10 mouse cellular contexts compared by ENCODE assay signal in the genomic region with DNA sequence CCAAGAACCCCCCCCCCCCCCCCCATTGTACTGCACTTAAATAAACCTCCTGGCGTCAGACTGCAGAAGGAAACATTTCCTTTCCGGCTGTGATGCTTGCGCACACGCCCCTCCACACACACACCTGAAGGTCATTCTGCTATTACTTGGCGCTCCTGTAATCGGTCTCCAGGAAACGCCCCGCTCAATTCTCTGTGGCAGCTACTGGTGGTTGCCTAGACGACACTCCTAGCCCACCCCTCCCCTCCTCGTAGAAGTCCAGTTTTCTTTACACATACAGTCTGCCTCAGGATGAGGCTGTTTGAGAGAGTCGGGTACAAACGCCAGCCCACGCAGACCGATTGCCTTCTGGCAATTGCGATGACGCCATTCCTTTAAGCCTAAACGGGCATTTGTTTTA. TPM values are rescaled to one million over a fixed set of nuclear protein-coding genes. Genes with fewer than 3 reads are reported as not detected.
A peak's percentile ranks its signal among the peaks of the same experiment; 100 is the strongest.
DNase-seq lines count a peak whose midpoint lies in the region; ATAC-seq and TF ChIP-seq lines count a peak whose summit lies in the region.
"Had no signal": no experiment of that assay in that cellular context is flagged by ENCODE, and none has a peak within 500 bp of the region (broad histone marks: within the 10 kb centered on the region; RNA-seq: fewer than 3 reads in every experiment).

No protein-coding gene starts in this region.

- H3K4me1 ChIP-seq in hindbrain, embryonic 12.5 days, result peaks cover 3% of the 10 kb centered on the region; the same call in 1 of the 2 replicates
- H3K4me1 ChIP-seq in neural tube, embryonic 14.5 days (ENCODE audit: control insufficient read depth, insufficient read depth, low read length), result no peaks in the 10 kb centered on the region
- no peaks in the 10 kb centered on the region for H3K4me1 ChIP-seq in heart, adult 2 months (ENCODE audit: control insufficient read depth, insufficient read depth, low read length)
- H3K4me1 ChIP-seq in liver, embryonic 11.5 days (replicated peaks; ENCODE audit: control insufficient read depth, insufficient read depth, low read length), result no peaks in the 10 kb centered on the region

- no peak for DNase-seq in layer of hippocampus, adult 2 months (ENCODE audit: low spot score in 2 of 2)
- no peak for DNase-seq in layer of hippocampus, postnatal 10 days (ENCODE audit: low spot score in 2 of 2)
- DNase-seq in brain, adult 2 months (ENCODE audit: low read depth, low spot score), result peak; percentile 73
- DNase-seq in cerebellum, adult 18-20 months, result no peak
- DNase-seq in heart, adult 2 months, result no peak
- DNase-seq in liver, embryonic 11.5 days (ENCODE audit: low spot score), result no peak

- no peak overlapping the region for H3K9ac ChIP-seq in hindbrain, embryonic 12.5 days
- H3K9ac ChIP-seq in neural tube, embryonic 14.5 days (replicated peaks; ENCODE audit: low read depth, low read length), result no peak overlapping the region
- H3K9ac ChIP-seq in heart, adult 2 months (ENCODE audit: low read depth, low read length), result no peak overlapping the region
- H3K9ac ChIP-seq in liver, embryonic 11.5 days (ENCODE audit: low read depth, low read length), result no peak overlapping the region

- TF ChIP-seq POLR2A in heart, adult 2 months (IDR thresholded peaks at IDR 0.05; ENCODE audit: insufficient read depth, low read depth, low read length), result no peak

- 44% methylated on average over 17 of the region's 17 CpGs for WGBS in hindbrain, embryonic 12.5 days
- WGBS in neural tube, embryonic 14.5 days, result 29% methylated on average over 17 of the region's 17 CpGs
- WGBS in heart, adult 2 months, result 35% methylated on average over 17 of the region's 17 CpGs
- WGBS in liver, embryonic 11.5 days, result 66% methylated on average over 17 of the region's 17 CpGs

- TF ChIP-seq EP300 in heart, adult 2 months (IDR thresholded peaks at IDR 0.05; ENCODE audit: insufficient read depth, low read depth, low read length), result no peak

- no peaks in the 10 kb centered on the region for H3K79me2 ChIP-seq in heart, adult 2 months (replicated peaks; ENCODE audit: control insufficient read depth, insufficient read depth, low read length)

- H3K27me3 ChIP-seq in hindbrain, embryonic 12.5 days, result peaks cover 9% of the 10 kb centered on the region; the same call in 1 of the 2 replicates
- H3K27me3 ChIP-seq in neural tube, embryonic 14.5 days (ENCODE audit: control insufficient read depth, insufficient read depth, low read length), result no peaks in the 10 kb centered on the region
- H3K27me3 ChIP-seq in heart, adult 2 months (ENCODE audit: control insufficient read depth, insufficient read depth, low read length), result no peaks in the 10 kb centered on the region
- H3K27me3 ChIP-seq in liver, embryonic 11.5 days (replicated peaks; ENCODE audit: control insufficient read depth, insufficient read depth, low read length), result no peaks in the 10 kb centered on the region
- H3K27me3 ChIP-seq: CH12.LX had no signal

- H3K4me3 ChIP-seq in layer of hippocampus, adult 2 months, result peak overlapping the region; percentile 8; the same call in 1 of the 2 replicates
- H3K4me3 ChIP-seq in hindbrain, embryonic 12.5 days, result no peak overlapping the region
- H3K4me3 ChIP-seq in neural tube, embryonic 14.5 days (ENCODE audit: low read depth, low read length), result no peak overlapping the region
- no peak overlapping the region for H3K4me3 ChIP-seq in heart, adult 2 months
- no peak overlapping the region for H3K4me3 ChIP-seq in liver, embryonic 11.5 days (ENCODE audit: low read depth, low read length)

- H3K9me3 ChIP-seq in hindbrain, embryonic 12.5 days (replicated peaks), result no peaks in the 10 kb centered on the region
- H3K9me3 ChIP-seq in neural tube, embryonic 14.5 days (ENCODE audit: control insufficient read depth, low read length), result no peaks in the 10 kb centered on the region
- no peaks in the 10 kb centered on the region for H3K9me3 ChIP-seq in liver, embryonic 11.5 days (ENCODE audit: control insufficient read depth, low read length)

- TF ChIP-seq CTCF in layer of hippocampus, adult 2 months (conservative IDR thresholded peaks at IDR 0.05), result no peak
- no peak for TF ChIP-seq CTCF in heart, adult 2 months (IDR thresholded peaks at IDR 0.05)

- intact Hi-C loops in heart, adult 2 months (cut with DNase I), result loop anchor here (5.0 kb wide), 1 partner anchor 327 kb away; no protein-coding TSS in a partner anchor

- H3K4me2 ChIP-seq in hindbrain, embryonic 12.5 days (replicated peaks), result peak overlapping the region; percentile 29; the same call in 1 of the 2 replicates
- no peak overlapping the region for H3K4me2 ChIP-seq in neural tube, embryonic 14.5 days (ENCODE audit: low read depth, low read length)
- H3K4me2 ChIP-seq in liver, embryonic 11.5 days, result no peak overlapping the region

- H3K27ac ChIP-seq in layer of hippocampus, adult 2 months, result 0 out of 2 replicates have a peak overlapping the region, but pooled peaks have one; percentile 32
- no peak overlapping the region for H3K27ac ChIP-seq in hindbrain, embryonic 12.5 days
- no peak overlapping the region for H3K27ac ChIP-seq in neural tube, embryonic 14.5 days (ENCODE audit: low read depth, low read length)
- no peak overlapping the region for H3K27ac ChIP-seq in heart, adult 2 months
- H3K27ac ChIP-seq in liver, embryonic 11.5 days (ENCODE audit: low read depth, low read length), result no peak overlapping the region

- H3K36me3 ChIP-seq in hindbrain, embryonic 12.5 days, result no peaks in the 10 kb centered on the region
- no peaks in the 10 kb centered on the region for H3K36me3 ChIP-seq in neural tube, embryonic 14.5 days (ENCODE audit: control insufficient read depth, insufficient read depth, low read length)
- no peaks in the 10 kb centered on the region for H3K36me3 ChIP-seq in heart, adult 2 months (ENCODE audit: control insufficient read depth, insufficient read depth, low read length)
- H3K36me3 ChIP-seq in liver, embryonic 11.5 days (ENCODE audit: control insufficient read depth, insufficient read depth, low read length), result no peaks in the 10 kb centered on the region

- 0 out of 2 replicates have a peak, but pooled peaks have one; percentile 50 for ATAC-seq in hindbrain, embryonic 12.5 days (ENCODE audit: low FRiP score)
- ATAC-seq in neural tube, embryonic 14.5 days (ENCODE audit: low read depth), result peak; percentile 83
- ATAC-seq in liver, embryonic 11.5 days (replicated peaks; ENCODE audit: low FRiP score), result no peak

RNA-seq across cellular contexts. Expression of gene Khdc3, which starts 7.1 kb away (rescaled TPM):
- 1 to 10 TPM; 3.8 to 5.4 TPM for total RNA-seq in layer of hippocampus, adult 2 months (2021)
- 1 to 10 TPM; 2.7 TPM for total RNA-seq in layer of hippocampus, postnatal 10 days (2021)
- 0.17 TPM in 1 of 2 replicates, not detected in the other for polyA plus RNA-seq in hindbrain, embryonic 12.5 days (2016; fragmentation: Nextera tagmentation; extraction: Ambion mirVana)
- 0.32 TPM in 1 of 2 replicates, not detected in the other for polyA plus RNA-seq in neural tube, embryonic 14.5 days (2014; fragmentation: Nextera tagmentation; extraction: Ambion mirVana)
- total RNA-seq in heart, adult 2 months (2021), result not detected
- not detected in 2 replicates for polyA plus RNA-seq in heart, adult 2 months (2012; rRNA removed)
- polyA plus RNA-seq in liver, embryonic 11.5 days (2014; fragmentation: Nextera tagmentation; extraction: Ambion mirVana), result not detected in 2 replicates
- total RNA-seq: liver, adult 2 months had no signal
- polyA plus RNA-seq: liver, adult 2 months had no signal

RNA-seq across cellular contexts. Expression of gene Gm20509, which starts 7.7 kb away (rescaled TPM):
- under 1 TPM in 1 of 2 experiments, not detected in 1; 0.91 TPM for total RNA-seq in layer of hippocampus, adult 2 months (2021)
- not detected for total RNA-seq in layer of hippocampus, postnatal 10 days (2021)
- 0.27 TPM in 1 of 2 replicates, not detected in the other for polyA plus RNA-seq in hindbrain, embryonic 12.5 days (2016; fragmentation: Nextera tagmentation; extraction: Ambion mirVana)
- polyA plus RNA-seq in neural tube, embryonic 14.5 days (2014; fragmentation: Nextera tagmentation; extraction: Ambion mirVana), result not detected in 2 replicates
- not detected for total RNA-seq in heart, adult 2 months (2021)
- polyA plus RNA-seq in heart, adult 2 months (2012; rRNA removed), result not detected in 2 replicates
- not detected in 2 replicates for polyA plus RNA-seq in liver, embryonic 11.5 days (2014; fragmentation: Nextera tagmentation; extraction: Ambion mirVana)
- total RNA-seq: CH12.LX; liver, adult 2 months had no signal
- polyA plus RNA-seq: liver, adult 2 months had no signal

RNA-seq across cellular contexts. Expression of gene Rsl24d1, which starts 18.6 kb away (rescaled TPM):
- 10 to 100 TPM; 63.2 to 66.6 TPM for total RNA-seq in layer of hippocampus, adult 2 months (2021)
- 10 to 100 TPM; 61.8 to 63.0 TPM for total RNA-seq in layer of hippocampus, postnatal 10 days (2021)
- 115 and 124 TPM in 2 replicates for polyA plus RNA-seq in hindbrain, embryonic 12.5 days (2016; fragmentation: Nextera tagmentation; extraction: Ambion mirVana)
- polyA plus RNA-seq in neural tube, embryonic 14.5 days (2014; fragmentation: Nextera tagmentation; extraction: Ambion mirVana), result 103 and 107 TPM in 2 replicates
- total RNA-seq in heart, adult 2 months (2021), result 10 to 100 TPM; 50.1 to 51.7 TPM
- polyA plus RNA-seq in heart, adult 2 months (2012; rRNA removed), result 25.3 and 48.6 TPM in 2 replicates
- polyA plus RNA-seq in liver, embryonic 11.5 days (2014; fragmentation: Nextera tagmentation; extraction: Ambion mirVana), result 156 and 157 TPM in 2 replicates

RNA-seq across cellular contexts. Expression of gene Rab27a, which starts 49.9 kb away (rescaled TPM):
- 10 to 100 TPM; 14.5 to 17.3 TPM for total RNA-seq in layer of hippocampus, adult 2 months (2021)
- 1 to 10 TPM; 7.1 to 8.7 TPM for total RNA-seq in layer of hippocampus, postnatal 10 days (2021)
- polyA plus RNA-seq in hindbrain, embryonic 12.5 days (2016; fragmentation: Nextera tagmentation; extraction: Ambion mirVana), result 2.9 and 4.3 TPM in 2 replicates
- 0.88 and 1.0 TPM in 2 replicates for polyA plus RNA-seq in neural tube, embryonic 14.5 days (2014; fragmentation: Nextera tagmentation; extraction: Ambion mirVana)
- 1 to 10 TPM; 4.5 to 5.6 TPM for total RNA-seq in heart, adult 2 months (2021)
- 2.3 TPM in 2 replicates for polyA plus RNA-seq in heart, adult 2 months (2012; rRNA removed)
- 3.0 and 3.5 TPM in 2 replicates for polyA plus RNA-seq in liver, embryonic 11.5 days (2014; fragmentation: Nextera tagmentation; extraction: Ambion mirVana)

RNA-seq across cellular contexts. Expression of gene Pigb, which starts 54.4 kb away (rescaled TPM):
- 10 to 100 TPM; 16.8 to 17.7 TPM for total RNA-seq in layer of hippocampus, adult 2 months (2021)
- 10 to 100 TPM; 14.9 to 16.4 TPM for total RNA-seq in layer of hippocampus, postnatal 10 days (2021)
- polyA plus RNA-seq in hindbrain, embryonic 12.5 days (2016; fragmentation: Nextera tagmentation; extraction: Ambion mirVana), result 14.0 and 15.1 TPM in 2 replicates
- 16.4 and 18.6 TPM in 2 replicates for polyA plus RNA-seq in neural tube, embryonic 14.5 days (2014; fragmentation: Nextera tagmentation; extraction: Ambion mirVana)
- 1 to 10 TPM; 1.6 to 2.2 TPM for total RNA-seq in heart, adult 2 months (2021)
- 4.5 and 6.1 TPM in 2 replicates for polyA plus RNA-seq in heart, adult 2 months (2012; rRNA removed)
- polyA plus RNA-seq in liver, embryonic 11.5 days (2014; fragmentation: Nextera tagmentation; extraction: Ambion mirVana), result 17.1 and 21.0 TPM in 2 replicates
